Mouse (Mus musculus) skeletal muscle tissue, postnatal 0 days (tissue): ENCODE results near the gene Gm28079. TPM values are rescaled to one million over a fixed set of nuclear protein-coding genes. Genes with fewer than 3 reads are reported as not detected.

Source experiments
- polyA plus RNA-seq: library from polyadenylated mRNA; unstranded; fragments of >200 nt; fragmentation: Nextera tagmentation; extraction: Ambion mirVana; gene quantifications from 2 replicates; pipeline ENCODE4 v1.2.1, GENCODE M21; 2015

The Gm28079 gene
- not detected in 2 replicates for polyA plus RNA-seq

GRCm38 (mm10) chrY:70014799-70015198, at the start of gene Gm28079:
TSS of gene Gm28079 (minus strand) at chrY:70014899.

